Mouse (Mus musculus) right cerebral cortex, postnatal 36 days (tissue): ENCODE measurements around the gene Camta1.

ENCODE experiments used
- DNase-seq, 2 experiments: peaks; one replicate each; pipeline ENCODE4 v3.0.0; 2022; ENCODE audit warnings: low spot score in 2 of 2, mixed read lengths in 1 of 2

The Camta1 gene

DNA sequence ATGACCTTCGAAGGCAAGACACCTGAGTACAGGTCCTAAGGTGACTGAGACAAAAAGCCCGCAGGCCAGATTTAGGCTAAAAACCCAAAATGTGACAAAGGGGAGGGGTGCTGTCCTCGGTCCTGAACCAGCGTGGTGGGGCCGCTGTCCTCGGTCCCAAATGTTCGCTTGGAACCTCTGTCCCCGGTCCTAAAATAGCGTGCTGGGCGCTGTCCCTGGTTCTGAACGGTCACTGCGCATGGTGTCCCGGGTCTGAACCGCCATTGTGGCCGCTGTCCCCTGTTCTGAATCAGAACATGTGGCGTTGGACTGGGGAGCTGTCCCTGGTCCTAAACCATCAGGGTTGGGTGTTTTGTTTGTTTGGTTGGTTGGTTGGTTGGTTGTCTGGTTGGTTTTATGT lies 257.2 kb downstream of the Camta1 start:
- no peak for DNase-seq

GRCm38 (mm10) chr4:151603586-151603985 lies 258.1 kb downstream of the Camta1 start:
- no peak for DNase-seq

DNA sequence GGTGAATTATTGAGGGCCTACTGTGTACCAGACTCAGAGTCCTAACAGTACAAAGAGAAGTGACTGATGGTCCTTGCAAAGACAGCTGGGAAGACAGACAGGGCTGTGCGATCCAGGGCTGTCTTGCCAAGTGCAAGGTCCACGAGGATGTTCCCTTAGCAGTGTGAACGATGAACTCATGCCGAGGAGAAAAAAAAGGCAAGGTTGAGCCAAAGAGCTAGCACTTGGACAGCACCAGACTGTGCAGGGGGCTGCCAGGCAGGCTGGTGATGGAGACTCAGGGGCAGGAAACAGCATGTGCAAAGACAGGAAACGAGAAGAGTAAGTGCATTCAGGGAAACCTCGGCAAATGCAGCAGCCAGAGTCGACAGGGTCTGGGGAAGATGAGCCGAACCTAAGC lies 266.6 kb downstream of the Camta1 start:
- no peak for DNase-seq

- DNase-seq: peak in 1 of 2 experiments; percentile 50
Measured at GRCm38 (mm10) chr4:151593042-151593441, 268.6 kb downstream of the Camta1 start.

DNA sequence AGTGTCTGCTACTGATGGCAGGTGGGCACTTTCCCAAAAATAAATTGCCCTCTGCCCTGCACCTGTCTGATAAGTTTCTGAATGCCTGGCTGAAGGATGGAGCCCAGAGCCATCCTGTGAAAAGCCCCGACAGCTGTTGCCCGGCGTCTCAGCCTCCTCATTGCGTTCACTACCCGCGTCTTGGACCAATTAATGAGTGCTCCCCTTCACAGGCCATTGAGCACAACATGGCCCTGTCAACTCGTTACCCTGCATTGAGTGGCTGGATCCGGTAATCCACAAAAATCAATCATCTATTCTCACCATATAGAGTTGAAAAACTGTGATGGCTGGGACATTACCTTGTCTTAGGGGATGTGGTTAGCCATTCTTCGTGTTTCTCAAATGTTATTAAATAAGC lies 275.6 kb downstream of the Camta1 start:
- DNase-seq: no peak

- no peak for DNase-seq
Measured at GRCm38 (mm10) chr4:151577961-151578360, 283.7 kb downstream of the Camta1 start.

- DNase-seq: peak in 1 of 2 experiments; percentile 41
Measured at GRCm38 (mm10) chr4:151576291-151577108, 285.2 kb downstream of the Camta1 start.

DNA sequence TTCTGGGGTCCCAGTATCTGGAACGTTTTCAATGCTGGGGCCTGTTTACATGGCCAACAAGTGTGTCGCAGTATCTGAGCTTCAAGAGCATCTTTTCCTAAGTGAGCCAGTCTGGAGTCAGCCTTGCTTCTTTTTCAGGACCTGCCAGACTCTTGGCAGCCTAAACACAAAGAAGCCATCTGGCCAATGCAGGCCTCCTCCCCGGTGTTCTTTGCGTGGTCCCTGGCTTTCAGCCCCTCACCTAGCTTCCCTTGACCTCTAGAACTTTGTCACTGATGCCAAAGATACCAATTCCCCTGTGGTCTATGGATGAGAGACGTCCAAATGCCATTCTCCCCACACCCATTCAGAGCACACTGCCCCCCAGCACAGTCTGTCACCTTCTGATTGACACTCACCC lies 289.0 kb downstream of the Camta1 start:
- DNase-seq: no peak

GRCm38 (mm10) chr4:151569586-151569985 lies 292.1 kb downstream of the Camta1 start:
- no peak for DNase-seq

- no peak for DNase-seq
Measured at GRCm38 (mm10) chr4:151568887-151569286, 292.8 kb downstream of the Camta1 start.

DNA sequence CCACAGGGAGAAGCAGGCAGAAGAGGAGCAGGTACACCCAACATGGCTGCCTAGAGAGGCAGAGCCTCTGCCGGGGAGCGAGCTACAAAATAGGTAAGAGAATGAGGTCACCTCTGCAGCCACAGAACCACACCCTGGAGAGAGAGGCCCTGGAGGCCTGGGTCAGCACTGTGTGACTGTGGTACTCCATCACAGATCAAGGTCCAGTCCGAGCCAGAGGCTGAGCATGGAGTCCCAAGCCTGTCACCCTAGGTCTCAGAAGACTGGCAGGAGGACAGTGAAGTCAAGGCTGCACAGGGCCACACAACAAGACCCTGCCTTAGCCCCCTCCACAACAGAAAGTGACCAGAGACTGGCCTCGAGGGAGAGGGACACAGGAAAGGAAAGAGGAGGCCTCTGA lies 294.6 kb downstream of the Camta1 start:
- DNase-seq: no peak

- no peak for DNase-seq
Measured at GRCm38 (mm10) chr4:151555505-151555904, 306.2 kb downstream of the Camta1 start.

DNA sequence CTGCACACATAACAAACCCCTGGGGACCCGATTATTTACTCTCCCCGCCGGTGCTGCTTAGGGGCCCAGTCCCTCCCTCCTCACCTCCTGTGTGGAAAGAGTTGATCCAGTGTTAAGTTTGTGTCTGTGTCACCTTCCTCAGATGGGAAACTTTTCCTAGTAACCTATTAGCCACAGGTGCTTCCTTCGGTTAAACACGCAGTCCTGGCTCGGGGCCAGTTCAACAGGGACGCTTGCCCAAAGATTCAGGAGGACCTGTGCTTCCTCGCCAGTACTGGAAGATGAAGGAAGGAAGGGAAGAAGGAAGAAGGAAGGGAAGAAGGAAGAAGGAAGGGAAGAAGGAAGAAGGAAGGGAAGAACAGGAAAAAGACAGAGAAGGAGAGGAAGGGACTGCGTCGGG lies 312.2 kb downstream of the Camta1 start:
- DNase-seq: no peak

DNA sequence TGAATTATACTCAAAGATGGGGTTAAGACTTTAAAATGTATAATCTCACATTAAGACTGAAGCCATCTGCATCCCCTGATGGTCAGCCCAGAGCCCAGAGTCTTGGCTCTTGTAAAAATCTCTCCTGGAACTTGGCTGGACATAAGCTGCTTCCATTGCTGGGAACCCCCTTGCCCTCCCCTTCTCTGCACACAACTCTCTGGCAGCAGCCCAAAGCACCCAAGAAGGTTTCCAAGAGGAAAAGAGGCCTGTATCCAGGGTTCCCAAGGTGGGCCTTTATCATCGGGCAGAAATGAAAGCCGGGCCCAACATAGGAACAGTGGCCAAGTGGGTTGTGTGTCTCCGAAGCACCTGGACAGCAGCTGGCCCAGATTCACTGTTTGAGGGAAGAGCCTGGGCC lies 316.2 kb downstream of the Camta1 start:
- no peak for DNase-seq

DNA sequence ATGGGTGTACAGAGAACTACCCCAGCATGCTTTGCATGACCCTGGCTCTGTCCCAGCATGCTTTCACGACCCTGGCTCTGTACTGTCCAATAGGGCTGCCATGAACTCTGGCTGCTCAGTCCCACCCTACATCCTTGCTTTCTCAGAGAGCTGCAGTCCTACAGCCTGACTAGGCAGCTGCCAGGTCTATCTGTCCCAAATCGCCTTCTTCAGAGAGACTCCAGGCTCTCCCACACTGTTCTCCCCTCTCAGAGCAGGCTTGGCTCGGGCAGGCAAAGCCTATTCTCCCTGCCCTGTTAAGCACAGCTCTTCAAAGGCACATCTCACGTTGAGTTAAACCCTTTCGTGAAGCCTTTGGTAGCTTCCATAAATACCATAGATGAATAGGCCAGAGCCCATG lies 317.5 kb downstream of the Camta1 start:
- DNase-seq: peak in 1 of 2 experiments; percentile 9

- DNase-seq: no peak
Measured at GRCm38 (mm10) chr4:151540546-151540945, 321.1 kb downstream of the Camta1 start.

- no peak for DNase-seq
Measured at GRCm38 (mm10) chr4:151539881-151540280, 321.8 kb downstream of the Camta1 start.

DNA sequence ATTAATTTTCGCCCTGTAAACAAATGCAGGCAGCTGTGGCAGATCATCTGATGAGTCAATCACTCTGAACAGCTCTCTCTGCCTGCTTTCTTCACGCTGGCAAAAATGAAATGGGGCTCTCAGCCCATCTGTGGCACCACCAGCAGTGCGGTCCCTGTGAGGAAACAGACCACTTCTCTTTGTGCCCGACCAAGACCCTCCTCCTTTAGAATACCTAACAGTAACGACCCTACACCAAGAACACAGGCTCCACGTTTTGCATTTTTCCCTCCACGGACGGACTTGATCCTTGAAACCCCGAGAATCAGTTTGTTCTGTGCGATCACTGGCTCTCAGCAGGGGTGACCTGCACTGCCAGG lies 322.5 kb downstream of the Camta1 start:
- DNase-seq: no peak

- DNase-seq: no peak
Measured at GRCm38 (mm10) chr4:151538446-151539166, 323.1 kb downstream of the Camta1 start.

DNA sequence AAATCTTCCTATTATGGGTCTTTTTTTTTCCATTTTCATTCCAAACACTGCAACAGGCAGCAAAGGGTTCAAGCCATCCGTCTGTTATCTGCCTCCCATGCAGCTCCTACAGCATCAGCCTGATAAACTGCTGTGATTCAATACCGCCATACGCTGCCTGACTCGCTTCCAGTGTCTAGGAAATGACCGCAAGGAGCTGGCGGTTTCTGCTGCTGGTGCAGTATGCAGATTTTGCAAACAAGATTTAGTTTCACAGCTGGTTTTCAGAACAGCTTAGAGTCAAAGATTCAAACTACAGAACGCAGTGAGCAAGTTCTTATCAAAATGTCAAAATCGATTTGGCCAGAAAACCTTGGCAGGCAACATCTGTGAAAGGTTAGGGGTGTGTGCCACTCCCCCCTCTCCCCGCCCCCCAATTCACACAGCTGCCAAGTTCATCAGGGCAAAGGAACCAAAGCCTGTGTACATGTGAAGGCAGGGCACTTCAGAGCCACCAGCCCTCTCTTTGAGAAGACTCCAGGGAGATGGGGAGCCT lies 325.7 kb downstream of the Camta1 start:
- DNase-seq: no peak

GRCm38 (mm10) chr4:151533451-151533850 lies 328.2 kb downstream of the Camta1 start:
- no peak for DNase-seq

- no peak for DNase-seq
Measured at GRCm38 (mm10) chr4:151528436-151528835, 333.2 kb downstream of the Camta1 start.

DNA sequence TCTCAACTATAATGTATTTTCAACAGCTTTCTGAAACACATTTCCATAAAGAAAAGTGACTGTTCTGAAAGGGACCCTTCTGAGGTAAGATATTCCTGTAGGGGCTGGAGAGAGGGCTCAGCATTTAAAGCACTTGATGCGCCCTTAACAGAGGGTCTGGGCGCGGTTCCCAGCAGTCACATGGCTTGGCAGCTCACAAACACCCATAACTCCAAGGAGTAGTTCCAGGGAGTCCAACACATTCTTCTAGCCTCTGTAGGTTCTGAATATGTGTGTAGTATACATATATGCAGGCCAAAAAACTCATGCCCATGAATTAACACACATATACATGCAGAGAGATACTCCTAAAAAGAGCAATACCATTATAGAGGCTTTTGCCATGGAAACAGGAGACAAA lies 333.9 kb downstream of the Camta1 start:
- DNase-seq: no peak
